Mouse (Mus musculus): ENCODE measurements around the gene Tpst1. TPM values are rescaled to one million over a fixed set of nuclear protein-coding genes. Genes with fewer than 3 reads are reported as not detected.

Tpst1 gene
- total and polyA plus RNA-seq, 3 experiments, result 0.22 TPM; not detected in 2

DNA sequence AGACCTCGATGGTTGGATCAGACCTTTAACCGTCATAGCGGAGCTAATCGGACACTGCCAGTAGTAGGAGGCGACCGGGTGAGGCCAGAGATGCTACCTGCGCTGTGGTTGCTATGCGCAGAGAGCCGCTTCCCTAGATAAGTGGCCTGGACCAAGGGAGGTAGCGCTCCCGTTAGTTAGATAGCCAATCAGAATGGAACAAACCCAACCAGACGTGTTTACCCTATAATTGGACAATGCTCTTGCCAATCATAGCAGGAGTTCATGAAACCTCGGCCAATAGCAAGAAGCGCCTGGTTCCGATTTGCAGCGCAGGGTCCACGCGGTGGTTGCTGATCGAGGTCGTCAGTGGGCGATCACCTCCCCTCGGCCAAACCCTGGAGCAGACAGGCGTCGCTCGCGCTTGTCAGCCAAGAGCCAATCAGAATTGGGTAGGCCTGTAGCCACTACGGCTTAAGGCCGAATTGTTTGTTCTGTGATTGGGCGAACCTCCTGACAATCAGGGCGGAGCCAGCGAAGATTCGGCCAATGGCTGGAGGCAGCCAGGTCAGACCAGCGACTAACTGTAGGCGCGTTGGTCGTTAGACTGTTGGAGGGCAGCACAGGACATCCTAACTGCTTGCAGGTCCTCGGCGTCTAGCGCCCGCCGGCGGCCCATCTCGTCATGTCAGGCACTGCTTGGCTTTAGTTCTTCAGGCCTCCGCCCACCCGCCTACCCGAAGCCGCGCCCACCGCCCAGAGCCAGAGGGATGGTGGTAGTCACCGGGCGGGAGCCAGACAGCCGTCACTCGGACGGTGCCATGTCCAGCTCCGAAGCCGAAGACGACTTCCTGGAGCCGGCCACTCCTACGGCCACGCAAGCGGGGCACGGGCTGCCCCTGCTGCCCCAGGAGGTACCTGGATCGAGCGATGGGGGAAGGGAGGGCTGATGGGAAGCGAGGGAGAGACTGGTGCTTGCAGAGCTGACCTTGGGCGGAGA is 71.5 kb downstream of the Tpst1 start, which contains the start of gene Kctd7:
Gene Kctd7, plus strand, starts transcription at position 528 of the 979 bp plus-strand sequence.
- DNase-seq (ENCODE audit: low spot score), result peak; percentile 99
- H3K4me1 ChIP-seq (ENCODE audit: insufficient read depth, low read depth, low read length), result peaks cover 31% of the 10 kb centered on the region
- peak within 1 kb of the TSS; percentile 90 for H3K4me3 ChIP-seq (ENCODE audit: low read depth, low read length)
- TF ChIP-seq TAL1 (conservative IDR thresholded peaks at IDR 0.05; ENCODE audit: low read depth, low read length) (no peak), GATA1 (IDR thresholded peaks at IDR 0.05; ENCODE audit: borderline replicate concordance, low read length) (no peak), POLR2AphosphoS5 (IDR thresholded peaks at IDR 0.05; ENCODE audit: insufficient replicate concordance, low read depth, low read length) (no peak), GATA2 (IDR thresholded peaks at IDR 0.05; ENCODE audit: borderline replicate concordance, low read depth, low read length) (no peak), CTCF (IDR thresholded peaks at IDR 0.05; ENCODE audit: low read depth, low read length) (no peak)
- H3K36me3 ChIP-seq (replicated peaks), result peaks cover 26% of the 10 kb centered on the region
- no peaks in the 10 kb centered on the region for H3K9me3 ChIP-seq (replicated peaks)
- peaks cover 10% of the 10 kb centered on the region for H3K27me3 ChIP-seq (ENCODE audit: insufficient read depth, low read length)
- peak; percentile 91 for ATAC-seq (ENCODE audit: extremely low read depth, insufficient number of reproducible peaks, low FRiP score, poor library complexity, severe bottlenecking)

DNA sequence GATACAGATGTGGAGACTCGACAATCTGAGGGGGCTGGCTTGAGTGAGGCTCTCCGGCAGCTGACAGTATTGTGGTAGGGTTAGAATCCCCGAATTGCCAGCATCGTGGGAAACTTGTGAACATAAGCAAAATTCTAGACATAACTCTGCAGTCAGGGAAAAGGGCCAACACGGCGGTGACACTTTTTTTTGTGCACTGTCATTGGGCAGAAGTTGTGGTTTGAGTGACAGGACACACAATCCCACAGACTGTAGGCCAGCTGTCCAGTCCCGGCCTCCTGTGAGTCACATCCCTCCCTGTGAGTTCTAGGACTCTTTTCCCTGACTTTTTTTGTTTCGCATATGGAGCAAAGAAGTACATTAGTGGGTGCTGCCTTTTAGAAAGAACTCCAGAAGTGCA is 72.8 kb downstream of the Tpst1 start:
- ATAC-seq (ENCODE audit: extremely low read depth, insufficient number of reproducible peaks, low FRiP score, poor library complexity, severe bottlenecking), result no peak
- peaks cover 31% of the 10 kb centered on the region for H3K4me1 ChIP-seq (ENCODE audit: insufficient read depth, low read depth, low read length)
- TF ChIP-seq POLR2AphosphoS5 (IDR thresholded peaks at IDR 0.05; ENCODE audit: insufficient replicate concordance, low read depth, low read length), result no peak
- no peak for TF ChIP-seq GATA1 (IDR thresholded peaks at IDR 0.05; ENCODE audit: borderline replicate concordance, low read length)
- TF ChIP-seq CTCF (IDR thresholded peaks at IDR 0.05; ENCODE audit: low read depth, low read length), result no peak
- TF ChIP-seq TAL1 (conservative IDR thresholded peaks at IDR 0.05; ENCODE audit: low read depth, low read length), result no peak
- TF ChIP-seq GATA2 (IDR thresholded peaks at IDR 0.05; ENCODE audit: borderline replicate concordance, low read depth, low read length), result no peak

DNA sequence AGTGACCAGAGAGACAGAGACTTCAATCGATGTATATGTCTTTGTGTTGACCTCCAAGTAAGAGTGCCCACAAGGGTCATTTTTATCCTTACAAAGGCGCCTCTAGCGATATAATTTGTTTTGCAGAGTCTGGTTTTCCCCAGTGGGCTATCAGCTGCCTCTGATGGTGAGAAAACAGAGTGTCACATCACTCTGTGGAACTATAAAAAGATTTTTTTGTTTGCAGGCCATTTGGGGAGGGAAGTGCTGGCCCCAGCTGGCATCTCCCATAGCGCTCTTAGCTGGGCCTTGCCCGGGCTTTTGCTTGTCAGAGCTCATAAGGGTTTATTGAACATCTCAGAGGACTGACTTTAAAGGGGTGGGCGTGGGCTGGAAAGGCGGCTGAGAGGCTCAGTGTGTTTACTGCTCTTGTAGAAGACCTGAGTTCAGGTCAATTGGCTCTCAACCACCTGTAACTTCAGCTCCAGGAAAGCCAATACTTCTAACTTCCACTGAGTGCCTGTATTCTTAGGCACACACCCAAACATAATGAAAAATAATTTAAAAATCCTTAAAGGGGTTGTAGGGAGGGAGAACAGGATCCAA is 76.7 kb downstream of the Tpst1 start:
- no peaks in the 10 kb centered on the region for H3K27me3 ChIP-seq (ENCODE audit: insufficient read depth, low read length)

More for the DNA sequence above, 72.8 kb downstream of the Tpst1 start:
- H3K27me3 ChIP-seq (ENCODE audit: insufficient read depth, low read length), result peaks cover 8% of the 10 kb centered on the region
- H3K4me3 ChIP-seq (ENCODE audit: low read depth, low read length), result peak overlapping the region; percentile 90; the same call in 1 of the 2 replicates
- no peaks in the 10 kb centered on the region for H3K9me3 ChIP-seq (replicated peaks)
- DNase-seq (ENCODE audit: low spot score), result no peak
- peaks cover 39% of the 10 kb centered on the region for H3K36me3 ChIP-seq (replicated peaks)

DNA sequence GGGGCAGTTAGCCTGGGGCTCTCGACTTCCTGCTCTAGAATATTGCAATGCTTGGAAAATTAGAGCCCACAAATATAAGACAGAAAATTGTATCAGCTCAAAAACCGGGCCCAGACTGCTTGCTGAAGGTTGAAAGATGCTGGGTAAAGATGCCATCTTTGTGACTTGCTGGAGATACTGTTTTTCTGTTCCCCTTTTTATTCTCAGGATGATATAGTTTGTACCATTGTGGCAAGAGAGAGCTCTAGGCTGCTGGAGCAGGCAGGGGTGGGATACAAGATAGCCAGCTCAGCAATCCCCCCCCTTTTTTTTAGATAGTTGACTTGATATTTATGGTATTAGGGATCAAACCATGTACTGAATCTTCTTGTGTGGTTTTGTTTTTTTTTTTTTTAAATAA is 81.2 kb downstream of the Tpst1 start:
- H3K4me1 ChIP-seq (ENCODE audit: insufficient read depth, low read depth, low read length), result no peaks in the 10 kb centered on the region
- peaks cover 59% of the 10 kb centered on the region for H3K36me3 ChIP-seq (replicated peaks)

More for the DNA sequence above, 76.7 kb downstream of the Tpst1 start:
- Histone ChIP-seq H3K4me3 (ENCODE audit: low read depth, low read length) (no peak overlapping the region), H3K9me3 (replicated peaks) (no peaks in the 10 kb centered on the region), H3K36me3 (replicated peaks) (peaks cover 74% of the 10 kb centered on the region), H3K4me1 (ENCODE audit: insufficient read depth, low read depth, low read length) (peaks cover 18% of the 10 kb centered on the region)
- TF ChIP-seq GATA2 (IDR thresholded peaks at IDR 0.05; ENCODE audit: borderline replicate concordance, low read depth, low read length), result no peak
- TF ChIP-seq POLR2AphosphoS5 (IDR thresholded peaks at IDR 0.05; ENCODE audit: insufficient replicate concordance, low read depth, low read length), result no peak
- no peak for TF ChIP-seq CTCF (IDR thresholded peaks at IDR 0.05; ENCODE audit: low read depth, low read length)
- no peak for TF ChIP-seq TAL1 (conservative IDR thresholded peaks at IDR 0.05; ENCODE audit: low read depth, low read length)
- no peak for TF ChIP-seq GATA1 (IDR thresholded peaks at IDR 0.05; ENCODE audit: borderline replicate concordance, low read length)
- ATAC-seq (ENCODE audit: extremely low read depth, insufficient number of reproducible peaks, low FRiP score, poor library complexity, severe bottlenecking), result no peak
- DNase-seq (ENCODE audit: low spot score), result no peak

DNA sequence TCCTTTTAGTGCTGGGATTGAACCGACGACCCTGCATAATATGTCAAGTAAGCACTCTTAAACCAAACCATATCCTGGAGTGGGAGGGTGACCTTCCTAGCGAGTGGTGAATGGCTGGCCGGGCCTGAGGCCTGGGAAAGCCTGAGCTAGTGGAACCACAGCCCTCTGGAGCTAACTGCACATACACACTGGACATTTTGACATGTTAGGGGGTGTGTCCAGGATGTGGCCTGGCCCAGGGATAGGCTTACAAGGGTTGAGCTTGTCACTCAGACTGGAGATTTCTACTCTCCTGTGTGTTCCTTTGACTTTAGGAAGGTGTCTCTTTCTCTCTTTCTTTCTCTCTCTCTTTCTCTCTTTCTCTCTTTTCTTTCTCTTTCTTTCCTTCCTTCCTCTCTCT is 85.4 kb downstream of the Tpst1 start:
- Histone ChIP-seq H3K36me3 (replicated peaks) (peaks cover 18% of the 10 kb centered on the region), H3K27me3 (ENCODE audit: insufficient read depth, low read length) (no peaks in the 10 kb centered on the region), H3K4me1 (ENCODE audit: insufficient read depth, low read depth, low read length) (peaks cover 11% of the 10 kb centered on the region), H3K9me3 (replicated peaks) (no peaks in the 10 kb centered on the region), H3K4me3 (ENCODE audit: low read depth, low read length) (no peak overlapping the region)
- TF ChIP-seq CTCF (IDR thresholded peaks at IDR 0.05; ENCODE audit: low read depth, low read length) (no peak), GATA2 (IDR thresholded peaks at IDR 0.05; ENCODE audit: borderline replicate concordance, low read depth, low read length) (no peak), TAL1 (conservative IDR thresholded peaks at IDR 0.05; ENCODE audit: low read depth, low read length) (no peak), POLR2AphosphoS5 (IDR thresholded peaks at IDR 0.05; ENCODE audit: insufficient replicate concordance, low read depth, low read length) (no peak), GATA1 (IDR thresholded peaks at IDR 0.05; ENCODE audit: borderline replicate concordance, low read length) (no peak)
- ATAC-seq (ENCODE audit: extremely low read depth, insufficient number of reproducible peaks, low FRiP score, poor library complexity, severe bottlenecking) (no peak), DNase-seq (ENCODE audit: low spot score) (no peak)

More for the DNA sequence above, 81.2 kb downstream of the Tpst1 start:
- no peak for DNase-seq (ENCODE audit: low spot score)
- no peak for TF ChIP-seq POLR2AphosphoS5 (IDR thresholded peaks at IDR 0.05; ENCODE audit: insufficient replicate concordance, low read depth, low read length)
- no peak for TF ChIP-seq CTCF (IDR thresholded peaks at IDR 0.05; ENCODE audit: low read depth, low read length)
- Histone ChIP-seq H3K9me3 (replicated peaks) (no peaks in the 10 kb centered on the region), H3K27me3 (ENCODE audit: insufficient read depth, low read length) (no peaks in the 10 kb centered on the region), H3K4me3 (ENCODE audit: low read depth, low read length) (no peak overlapping the region)
- ATAC-seq (ENCODE audit: extremely low read depth, insufficient number of reproducible peaks, low FRiP score, poor library complexity, severe bottlenecking), result no peak

DNA sequence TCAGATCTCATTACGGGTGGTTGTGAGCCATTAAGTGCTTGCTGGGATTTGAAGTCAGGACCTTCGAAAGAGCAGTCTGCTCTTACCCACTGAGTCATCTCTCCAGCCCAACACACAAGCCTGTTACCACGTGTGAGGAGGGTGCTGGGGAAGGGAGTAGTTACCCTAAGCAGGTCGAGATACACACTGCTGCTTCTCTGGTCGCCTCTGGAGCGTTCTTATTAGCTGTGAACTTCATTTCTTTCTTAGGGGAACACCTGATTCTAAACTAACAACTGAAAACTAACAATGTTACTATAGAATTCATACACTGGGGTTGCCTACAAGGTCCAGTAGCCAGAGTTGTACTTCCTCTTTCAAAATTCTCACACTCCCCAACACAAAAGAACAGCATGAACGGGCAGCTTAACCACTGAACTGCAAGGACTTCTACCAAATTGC is 86.7 kb downstream of the Tpst1 start:
- TF ChIP-seq CTCF (IDR thresholded peaks at IDR 0.05; ENCODE audit: low read depth, low read length), result no peak
- no peak for TF ChIP-seq TAL1 (conservative IDR thresholded peaks at IDR 0.05; ENCODE audit: low read depth, low read length)
- TF ChIP-seq POLR2AphosphoS5 (IDR thresholded peaks at IDR 0.05; ENCODE audit: insufficient replicate concordance, low read depth, low read length), result no peak
- TF ChIP-seq GATA2 (IDR thresholded peaks at IDR 0.05; ENCODE audit: borderline replicate concordance, low read depth, low read length), result no peak
- no peak for TF ChIP-seq GATA1 (IDR thresholded peaks at IDR 0.05; ENCODE audit: borderline replicate concordance, low read length)
- Histone ChIP-seq H3K27me3 (ENCODE audit: insufficient read depth, low read length) (no peaks in the 10 kb centered on the region), H3K36me3 (replicated peaks) (peaks cover 9% of the 10 kb centered on the region), H3K4me1 (ENCODE audit: insufficient read depth, low read depth, low read length) (peaks cover 21% of the 10 kb centered on the region), H3K4me3 (ENCODE audit: low read depth, low read length) (no peak overlapping the region), H3K9me3 (replicated peaks) (no peaks in the 10 kb centered on the region)
- ATAC-seq (ENCODE audit: extremely low read depth, insufficient number of reproducible peaks, low FRiP score, poor library complexity, severe bottlenecking) (no peak), DNase-seq (ENCODE audit: low spot score) (no peak)

Data from G1E (cell line).